Mouse (Mus musculus): ENCODE data around the gene Patl2.

- no peak for TF ChIP-seq CTCF (IDR thresholded peaks at IDR 0.05; ENCODE audit: low read depth)
- no peak for TF ChIP-seq EP300 (IDR thresholded peaks at IDR 0.05; ENCODE audit: low read depth)
Measured at GRCm38 (mm10) chr2:122137839-122138465, 48.0 kb downstream of the Patl2 start.

Measured in heart, postnatal 0 days (tissue).